In the genomic region with DNA sequence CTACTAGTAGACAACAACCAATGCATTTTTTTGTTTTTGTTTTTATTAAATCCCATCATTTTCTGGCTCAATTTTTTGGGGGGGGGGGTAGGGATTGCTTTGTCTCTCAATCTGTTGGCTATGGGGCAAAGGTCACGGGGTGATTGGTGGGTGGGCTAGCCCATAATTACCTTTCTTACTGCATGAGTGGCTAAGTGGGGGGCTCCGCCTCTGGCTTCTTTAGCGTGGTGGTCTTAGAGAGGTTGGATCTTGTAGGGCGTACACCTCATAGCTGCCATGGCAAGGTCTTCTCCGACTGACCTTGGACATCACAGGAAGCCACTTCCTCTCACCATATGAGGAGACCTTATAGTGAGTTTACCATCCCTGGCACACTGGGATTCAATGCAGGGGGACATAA, we compare ENCODE assay signal across 8 mouse cellular contexts.
DNase-seq lines count a peak whose midpoint lies in the region; ATAC-seq and TF ChIP-seq lines count a peak whose summit lies in the region.

No protein-coding gene starts in this region.

- DNase-seq in heart, adult 8-10 months (ENCODE audit: low spot score): no peak
- no peak for DNase-seq in embryonic facial prominence, embryonic 10.5 days (ENCODE audit: low spot score)
- DNase-seq in hindbrain, embryonic 11.5 days (ENCODE audit: low spot score): no peak
- no peak for DNase-seq in liver, postnatal 0 days
- no peak for DNase-seq in ovary, postnatal 14 days (ENCODE audit: low spot score)
- no peak for DNase-seq in T-cell, adult 2 months (ENCODE audit: low spot score)
- no peak for DNase-seq in ovary, adult 18-20 months (ENCODE audit: low spot score)

- peak overlapping the region; percentile 49; the same call in 1 of the 2 replicates for H3K9ac ChIP-seq in heart, embryonic 12.5 days
- H3K9ac ChIP-seq in hindbrain, embryonic 11.5 days (ENCODE audit: low read depth, low read length): no peak overlapping the region
- no peak overlapping the region for H3K9ac ChIP-seq in liver, postnatal 0 days (replicated peaks)

- peaks cover 32% of the 10 kb centered on the region for H3K4me1 ChIP-seq in heart, embryonic 12.5 days (replicated peaks)
- H3K4me1 ChIP-seq in embryonic facial prominence, embryonic 10.5 days: peaks cover 63% of the 10 kb centered on the region
- H3K4me1 ChIP-seq in hindbrain, embryonic 11.5 days (replicated peaks; ENCODE audit: control insufficient read depth, insufficient read depth, low read length): 0 out of 2 replicates have a peak, but pooled peaks cover 3% of the 10 kb centered on the region
- peaks cover 4% of the 10 kb centered on the region; the same call in 1 of the 2 replicates for H3K4me1 ChIP-seq in liver, postnatal 0 days (ENCODE audit: insufficient read depth)

- H3K36me3 ChIP-seq in heart, embryonic 12.5 days: no peaks in the 10 kb centered on the region
- no peaks in the 10 kb centered on the region for H3K36me3 ChIP-seq in embryonic facial prominence, embryonic 10.5 days (replicated peaks)
- no peaks in the 10 kb centered on the region for H3K36me3 ChIP-seq in hindbrain, embryonic 11.5 days (ENCODE audit: control insufficient read depth, insufficient read depth, low read length)
- H3K36me3 ChIP-seq in liver, postnatal 0 days (replicated peaks; ENCODE audit: insufficient read depth, low read length): no peaks in the 10 kb centered on the region

- no peak for TF ChIP-seq CTCF in liver, postnatal 0 days (IDR thresholded peaks at IDR 0.05; ENCODE audit: low read depth)

- no peak overlapping the region for H3K27ac ChIP-seq in heart, embryonic 12.5 days (ENCODE audit: poor library complexity, severe bottlenecking)
- H3K27ac ChIP-seq in embryonic facial prominence, embryonic 10.5 days (replicated peaks): peak overlapping the region; percentile 81
- H3K27ac ChIP-seq in hindbrain, embryonic 11.5 days (ENCODE audit: low read depth, low read length): no peak overlapping the region
- no peak overlapping the region for H3K27ac ChIP-seq in liver, postnatal 0 days (ENCODE audit: low read depth)

- no peaks in the 10 kb centered on the region for H3K9me3 ChIP-seq in heart, embryonic 12.5 days (replicated peaks)
- no peaks in the 10 kb centered on the region for H3K9me3 ChIP-seq in embryonic facial prominence, embryonic 10.5 days
- H3K9me3 ChIP-seq in hindbrain, embryonic 11.5 days (ENCODE audit: control insufficient read depth, low read length): no peaks in the 10 kb centered on the region
- no peaks in the 10 kb centered on the region for H3K9me3 ChIP-seq in liver, postnatal 0 days (ENCODE audit: low read length)

- H3K4me2 ChIP-seq in heart, embryonic 12.5 days: peak overlapping the region; percentile 70
- peak overlapping the region; percentile 29; the same call in 1 of the 2 replicates for H3K4me2 ChIP-seq in hindbrain, embryonic 11.5 days (replicated peaks; ENCODE audit: low read depth, low read length)
- peak overlapping the region; percentile 72 for H3K4me2 ChIP-seq in liver, postnatal 0 days (ENCODE audit: low read depth, low read length)

- 0 out of 2 replicates have a peak, but pooled peaks have one; percentile 28 for ATAC-seq in heart, embryonic 12.5 days (ENCODE audit: insufficient number of reproducible peaks, low FRiP score)
- ATAC-seq in hindbrain, embryonic 11.5 days (ENCODE audit: low FRiP score): no peak
- no peak for ATAC-seq in liver, postnatal 0 days

- H3K4me3 ChIP-seq in heart, embryonic 12.5 days: peak overlapping the region; percentile 38
- peak overlapping the region; percentile 52 for H3K4me3 ChIP-seq in embryonic facial prominence, embryonic 10.5 days
- no peak overlapping the region for H3K4me3 ChIP-seq in hindbrain, embryonic 11.5 days (ENCODE audit: low read depth, low read length)
- peak overlapping the region; percentile 42; the same call in 1 of the 2 replicates for H3K4me3 ChIP-seq in liver, postnatal 0 days (ENCODE audit: low read depth, low read length)

- no peak for TF ChIP-seq EP300 in liver, postnatal 0 days (IDR thresholded peaks at IDR 0.05; ENCODE audit: low read depth)

- 83% methylated on average over 5 of the region's 5 CpGs for WGBS in heart, embryonic 12.5 days
- 80% methylated on average over 5 of the region's 5 CpGs for WGBS in embryonic facial prominence, embryonic 10.5 days
- 89% methylated on average over 5 of the region's 5 CpGs for WGBS in hindbrain, embryonic 11.5 days
- 75% methylated on average over 5 of the region's 5 CpGs for WGBS in liver, postnatal 0 days (ENCODE audit: insufficient replicate concordance)

- peaks cover 7% of the 10 kb centered on the region; the same call in 1 of the 2 replicates for H3K27me3 ChIP-seq in heart, embryonic 12.5 days (replicated peaks)
- H3K27me3 ChIP-seq in embryonic facial prominence, embryonic 10.5 days (replicated peaks; ENCODE audit: low read depth, poor library complexity, severe bottlenecking): peaks cover 29% of the 10 kb centered on the region
- no peaks in the 10 kb centered on the region for H3K27me3 ChIP-seq in hindbrain, embryonic 11.5 days (ENCODE audit: control insufficient read depth, insufficient read depth, low read length)
- 0 out of 2 replicates have a peak, but pooled peaks cover 6% of the 10 kb centered on the region for H3K27me3 ChIP-seq in liver, postnatal 0 days (ENCODE audit: insufficient read depth, low read length)
